Mouse (Mus musculus) spleen, postnatal 4 days (tissue): ENCODE data around the gene Phactr3.

Source experiments
- DNase-seq, 2 experiments: peaks; one replicate each; pipeline ENCODE4 v3.0.0; 2022; ENCODE audit warnings: low spot score in 2 of 2

Phactr3 gene

GRCm38 (mm10) chr2:178193445-178193844 lies 74.7 kb downstream of the Phactr3 start:
- DNase-seq, result no peak

DNA sequence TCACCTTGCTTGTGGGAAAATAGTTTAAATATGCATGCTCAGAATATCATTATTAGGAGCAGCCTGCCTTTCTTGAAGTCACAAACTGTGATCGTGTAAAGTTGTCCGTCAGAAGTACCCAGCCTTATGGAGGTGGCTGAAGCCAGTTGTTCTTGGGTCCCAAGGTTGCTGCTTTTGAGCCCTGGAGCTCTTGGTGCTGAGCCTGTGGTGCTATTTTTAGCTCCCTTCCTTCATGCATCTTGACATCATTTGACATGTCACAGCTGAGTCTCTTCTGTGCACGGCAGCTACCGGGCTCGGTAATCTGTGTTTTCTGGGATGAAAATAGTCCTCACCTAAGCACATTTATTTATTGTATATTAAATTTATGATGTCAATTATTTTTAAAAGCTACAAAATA lies 76.1 kb downstream of the Phactr3 start:
- DNase-seq, result no peak

DNA sequence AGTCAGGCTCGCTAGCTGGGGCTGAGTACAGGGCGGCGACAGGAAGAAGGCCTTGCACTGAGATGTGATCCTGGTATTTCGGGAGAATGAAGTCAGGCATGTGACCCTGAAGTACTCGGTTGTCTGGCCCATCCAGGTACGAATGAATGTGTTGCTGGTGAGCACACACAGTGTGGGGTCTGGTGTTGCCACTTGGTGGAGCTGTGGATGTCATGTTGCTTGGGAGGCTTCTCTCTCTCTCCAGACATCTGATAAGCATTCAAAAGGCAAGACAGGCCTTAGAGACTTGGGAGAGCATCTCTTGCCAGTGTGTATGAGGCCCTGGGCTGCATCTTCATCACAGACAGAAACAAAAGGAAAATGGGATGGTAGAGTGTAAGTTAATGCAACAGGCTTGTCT lies 77.3 kb downstream of the Phactr3 start:
- no peak for DNase-seq

DNA sequence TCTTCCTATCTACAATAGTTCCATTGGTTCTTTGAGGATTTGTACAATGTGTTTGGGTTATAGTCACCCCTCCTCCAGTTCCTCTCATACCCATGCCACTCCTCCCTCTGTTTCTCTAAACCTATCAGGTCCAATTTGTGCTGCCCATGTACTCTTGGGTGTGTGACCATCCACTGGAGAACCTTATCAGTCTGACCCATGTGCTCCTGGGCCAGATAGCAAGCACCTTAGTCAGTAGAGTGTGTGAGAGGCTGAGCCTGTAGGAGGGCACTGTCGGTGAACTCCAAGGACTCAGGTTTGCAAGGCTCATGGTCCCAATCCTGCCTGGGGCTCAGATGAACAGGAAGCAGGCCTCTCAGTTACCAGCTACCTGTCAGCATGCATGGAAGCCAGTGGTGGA lies 78.8 kb downstream of the Phactr3 start:
- no peak for DNase-seq

DNA sequence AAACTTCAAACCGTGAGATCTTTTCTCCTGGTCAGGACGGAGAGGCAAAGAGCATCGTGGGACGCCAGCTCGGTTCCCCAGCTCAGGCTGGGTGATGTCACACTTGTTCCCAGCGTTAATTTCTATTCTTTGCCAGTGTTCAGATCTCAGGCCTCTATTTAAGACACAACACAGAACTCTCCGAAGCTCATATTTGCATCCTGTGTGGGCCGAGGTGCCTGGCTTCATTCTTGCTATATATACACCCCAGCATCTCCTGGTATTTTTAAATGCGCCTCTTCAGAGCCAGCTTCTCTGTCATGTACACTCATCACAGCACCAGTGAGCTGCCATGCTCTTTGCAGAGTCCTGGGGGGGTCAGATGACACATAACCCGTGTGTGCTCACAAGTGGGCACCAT lies 85.7 kb downstream of the Phactr3 start:
- DNase-seq, result no peak

- DNase-seq, result no peak
Observed at GRCm38 (mm10) chr2:178208186-178208600, 89.4 kb downstream of the Phactr3 start.

DNA sequence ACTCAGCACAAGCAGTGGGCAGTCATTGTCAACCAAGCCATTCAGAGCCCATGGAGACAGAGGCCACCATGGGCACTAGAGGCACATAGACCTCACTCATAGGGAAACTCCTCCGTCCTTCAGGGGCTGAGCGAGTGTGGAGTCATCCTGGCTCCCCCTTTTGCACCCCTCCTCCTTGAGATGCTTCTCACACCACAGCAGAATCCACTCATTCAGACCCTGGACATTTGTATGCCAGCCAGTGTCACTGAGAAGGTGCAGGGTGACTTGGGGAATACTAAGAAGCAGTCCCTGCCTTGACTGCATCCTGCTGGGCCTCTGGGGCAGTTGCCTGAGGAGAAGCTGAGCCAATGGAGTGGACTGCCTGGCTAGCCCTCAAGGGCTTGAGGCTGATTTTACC lies 95.1 kb downstream of the Phactr3 start:
- no peak for DNase-seq

DNA sequence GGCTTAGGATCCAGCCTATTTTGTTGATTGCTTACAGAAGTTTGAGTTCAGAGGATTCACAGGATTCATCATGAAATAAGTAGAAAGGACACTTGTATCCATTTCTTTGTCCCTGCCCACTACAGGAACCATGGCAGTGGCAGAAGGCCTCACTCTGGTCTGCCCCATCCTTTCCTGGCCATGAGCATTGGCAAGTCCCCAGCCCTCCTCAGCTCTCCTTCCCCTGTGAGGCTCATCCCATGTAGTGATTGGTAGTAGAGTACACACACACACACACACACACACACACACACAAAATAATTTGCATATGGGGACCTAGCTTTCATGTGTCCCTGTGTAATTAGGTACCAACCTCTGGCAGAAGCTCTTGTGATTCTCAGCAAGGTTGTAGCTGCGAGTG lies 95.8 kb downstream of the Phactr3 start:
- DNase-seq, result no peak

DNA sequence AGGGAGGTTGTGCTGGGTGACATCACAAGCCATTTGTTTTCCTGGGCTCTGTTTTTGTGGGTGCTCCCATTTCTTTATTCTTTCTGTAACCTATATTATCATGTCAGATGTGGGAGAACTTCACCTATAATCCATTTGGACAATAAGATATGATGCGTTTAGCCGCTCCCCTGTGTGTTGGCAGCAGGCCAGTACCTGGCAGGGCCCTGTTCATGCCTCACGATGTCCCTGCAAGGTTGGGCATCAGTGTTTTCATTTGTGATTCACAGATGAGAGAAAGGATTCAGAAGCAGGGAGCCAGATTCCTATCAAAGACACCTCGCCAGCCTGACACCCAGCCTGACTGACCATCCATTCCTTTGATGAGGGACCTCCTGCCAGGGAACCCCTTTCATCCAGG lies 99.7 kb downstream of the Phactr3 start:
- no peak for DNase-seq

DNA sequence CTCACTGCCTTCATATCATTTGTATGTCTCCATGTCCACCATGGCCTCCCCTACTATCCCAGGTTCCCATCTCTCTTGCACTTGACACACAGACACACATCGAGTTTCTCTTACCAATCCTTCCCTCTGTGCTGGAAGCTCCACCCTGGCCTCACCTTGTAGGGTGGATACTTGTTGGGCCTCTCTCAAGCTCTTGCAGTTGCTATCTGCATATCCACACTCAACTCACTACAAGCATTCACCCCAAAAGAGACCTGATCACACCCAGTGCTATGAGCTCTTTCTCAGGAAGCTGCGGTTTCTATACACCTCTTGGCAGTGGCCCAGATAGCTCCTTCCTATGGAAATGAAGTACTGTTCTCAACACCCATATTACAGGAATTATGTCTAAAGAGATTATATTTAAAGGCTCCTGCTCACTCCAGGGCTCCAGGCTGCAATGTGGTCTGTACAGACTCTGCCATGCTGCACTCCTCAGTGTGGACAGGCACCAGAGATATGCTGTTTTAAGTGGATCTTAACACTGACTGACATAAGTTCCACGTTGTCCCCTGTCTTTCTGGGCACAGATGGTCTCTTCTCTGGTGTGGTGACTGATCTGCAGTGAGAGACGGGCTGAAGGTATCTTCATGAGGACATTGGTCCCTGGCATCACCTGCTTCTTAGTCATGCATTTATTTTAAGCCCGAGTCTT lies 100.8 kb downstream of the Phactr3 start:
- no peak for DNase-seq

DNA sequence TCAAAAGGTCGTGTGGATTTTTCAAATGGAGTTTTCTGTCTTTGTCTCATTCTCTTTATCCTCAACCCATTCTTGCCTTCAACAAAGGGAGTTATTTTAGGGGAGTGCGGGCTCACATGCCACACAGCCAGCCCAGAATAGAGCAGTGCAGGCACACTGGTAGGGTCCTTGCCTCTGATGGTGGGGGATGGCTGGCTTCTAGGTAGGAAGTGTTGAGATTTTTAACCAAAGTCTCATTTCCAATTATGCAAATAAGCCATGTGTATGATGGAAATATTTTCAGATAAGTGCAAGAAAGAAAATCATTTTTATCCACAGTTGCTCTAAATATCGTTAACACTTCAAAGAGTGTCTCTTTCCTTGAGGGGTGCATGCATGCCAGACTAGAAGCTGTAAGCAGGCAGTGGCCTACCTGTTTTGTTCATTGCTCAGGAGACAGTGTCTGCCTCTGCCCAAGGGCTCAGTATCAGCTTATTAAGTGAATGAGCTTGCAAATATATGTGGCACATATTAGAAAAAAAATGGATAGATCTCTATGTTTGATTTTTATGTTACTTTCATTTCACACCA lies 101.5 kb downstream of the Phactr3 start:
- DNase-seq, result no peak

GRCm38 (mm10) chr2:178221003-178221402 lies 102.2 kb downstream of the Phactr3 start:
- DNase-seq, result no peak

- DNase-seq, result no peak
Observed at GRCm38 (mm10) chr2:178229231-178229630, 110.5 kb downstream of the Phactr3 start.

GRCm38 (mm10) chr2:178233487-178233886 lies 114.7 kb downstream of the Phactr3 start:
- DNase-seq, result no peak

DNA sequence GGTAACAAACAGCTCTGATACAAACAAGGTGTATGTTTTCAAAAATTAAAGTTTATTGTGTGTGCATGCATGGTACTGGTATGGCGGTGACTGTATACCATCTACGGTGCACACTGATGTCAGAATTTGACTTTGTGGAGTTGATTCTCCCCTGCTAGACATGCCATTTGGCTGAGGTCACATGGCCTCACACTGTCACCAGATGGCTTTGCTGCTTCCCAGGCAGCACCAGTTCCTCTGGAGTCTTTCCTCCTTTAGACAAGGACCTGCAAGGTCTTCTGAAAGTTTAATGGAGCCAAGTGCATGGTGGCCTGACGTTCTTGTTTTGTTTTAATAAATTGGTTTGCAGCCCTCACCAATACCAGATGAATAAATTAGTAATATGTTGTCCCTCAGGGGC lies 118.3 kb downstream of the Phactr3 start:
- no peak for DNase-seq

DNA sequence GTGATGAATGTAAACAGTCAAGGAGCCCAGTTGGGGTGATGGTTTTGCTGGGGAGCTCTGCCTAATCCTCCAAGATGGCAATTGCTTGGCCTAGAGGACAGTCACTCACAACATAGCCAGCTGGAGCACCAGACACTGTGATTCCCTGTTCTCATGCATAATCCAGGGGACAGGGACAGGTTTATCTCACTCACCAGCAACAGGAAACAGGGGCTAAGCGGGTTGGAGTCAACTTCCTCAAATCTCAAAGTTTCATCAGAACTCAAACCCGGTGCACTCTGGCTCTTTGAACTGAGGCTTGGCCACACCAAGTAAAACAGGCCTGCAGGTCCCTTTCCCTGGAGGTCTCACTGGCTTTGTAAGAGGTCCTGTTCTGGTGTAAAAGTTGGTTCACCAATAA lies 119.7 kb downstream of the Phactr3 start:
- no peak for DNase-seq

GRCm38 (mm10) chr2:178240886-178241285 lies 122.1 kb downstream of the Phactr3 start:
- DNase-seq, result no peak

DNA sequence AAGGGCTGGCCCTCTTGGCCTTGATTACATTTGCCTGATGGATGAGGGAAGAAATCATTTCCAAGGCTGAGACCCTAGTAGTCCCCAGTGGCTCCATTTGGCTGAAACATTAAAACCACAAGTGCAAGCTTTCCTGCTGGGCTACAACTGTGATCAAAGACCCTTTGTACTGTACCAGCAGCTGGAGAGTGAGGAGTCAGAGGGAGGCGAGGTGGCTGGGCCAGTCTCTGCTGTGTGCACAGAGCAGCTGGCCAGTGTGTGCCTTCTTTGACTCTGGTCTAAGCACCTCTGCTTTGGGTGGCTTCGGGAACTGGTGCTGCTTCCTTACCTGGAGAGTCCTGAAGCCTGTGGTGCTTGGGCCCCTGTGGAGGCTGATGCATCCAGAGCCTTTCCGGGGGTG lies 122.6 kb downstream of the Phactr3 start:
- no peak for DNase-seq

DNA sequence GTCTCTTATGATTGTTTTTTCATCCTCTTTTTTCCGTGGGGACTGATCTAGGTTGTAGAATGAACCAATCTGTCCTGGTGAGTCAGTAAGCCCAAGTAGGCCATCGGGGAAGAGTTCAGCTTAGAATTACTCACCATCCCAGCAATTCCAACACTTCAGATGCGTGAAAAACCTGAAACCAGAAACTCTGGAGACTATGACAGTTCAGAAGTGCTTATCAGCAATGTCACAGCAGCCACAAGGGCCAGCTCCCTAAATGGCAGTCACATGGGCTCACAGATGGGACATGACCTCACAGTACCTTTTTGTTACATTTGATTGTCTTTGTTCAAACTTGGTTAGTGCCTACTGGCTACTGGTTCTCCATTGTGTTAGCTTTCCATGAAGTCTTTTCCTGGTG lies 124.2 kb downstream of the Phactr3 start:
- no peak for DNase-seq

DNA sequence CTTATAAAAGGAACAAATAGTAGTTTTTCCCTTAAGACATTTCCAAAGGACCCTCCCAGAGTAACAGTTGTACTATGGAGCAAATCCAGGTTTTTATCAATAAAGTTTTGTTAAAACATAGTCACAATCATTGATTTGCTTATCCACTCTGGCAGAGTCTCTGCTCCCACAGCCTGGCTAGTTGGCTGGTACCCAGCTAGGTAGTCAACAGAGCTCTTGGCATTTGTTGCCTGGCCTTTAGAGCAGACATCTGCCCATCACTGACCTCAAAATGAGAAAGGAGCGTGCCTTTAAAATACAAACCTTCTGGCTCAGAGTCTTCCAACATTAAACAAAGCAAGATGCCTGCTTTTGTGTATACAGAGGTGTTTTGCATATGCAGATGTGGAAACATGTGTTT lies 126.1 kb downstream of the Phactr3 start:
- DNase-seq, result no peak

GRCm38 (mm10) chr2:178245841-178246240 lies 127.1 kb downstream of the Phactr3 start:
- DNase-seq, result no peak

GRCm38 (mm10) chr2:178246767-178247166 lies 128.0 kb downstream of the Phactr3 start:
- no peak for DNase-seq

DNA sequence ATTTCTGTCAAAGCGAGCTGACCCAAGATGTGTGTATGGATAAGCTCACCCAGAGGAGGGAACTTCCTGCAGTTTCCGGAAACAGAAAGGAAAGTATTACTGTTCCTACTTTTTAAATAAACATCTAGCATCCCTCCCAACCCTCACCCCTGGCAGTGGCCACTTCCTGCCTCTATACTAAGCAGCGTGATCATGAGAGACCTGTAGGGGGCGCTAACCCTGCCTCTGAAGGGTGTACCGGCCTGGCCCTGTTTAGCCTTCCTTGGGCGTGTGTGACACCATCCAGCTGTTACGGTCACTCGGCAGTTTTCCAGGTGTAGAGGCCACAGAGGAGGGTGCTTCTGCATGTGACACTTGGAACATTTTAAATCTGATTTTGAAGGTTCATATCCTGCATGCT lies 128.5 kb downstream of the Phactr3 start:
- no peak for DNase-seq
